Mouse (Mus musculus) pancreas, adult 10 weeks (tissue): ENCODE measurements around the gene Pradc1. TPM values are rescaled to one million over a fixed set of nuclear protein-coding genes. Genes with fewer than 3 reads are reported as not detected.

Source experiments
- polyA plus RNA-seq: library from polyadenylated mRNA; stranded (reverse); fragments of 350-450 nt; fragmentation: Illumina TruSeq; extraction: RNeasy Lipid Tissue Mini Kit (QIAGEN cat#74804); gene quantifications from one replicate; pipeline ENCODE4 v1.2.3, GENCODE M21; 2015; ENCODE audit warnings: low read depth, low replicate concordance; ENCODE audit not compliant: insufficient read depth

Pradc1 gene
- 5.8 TPM for polyA plus RNA-seq

DNA sequence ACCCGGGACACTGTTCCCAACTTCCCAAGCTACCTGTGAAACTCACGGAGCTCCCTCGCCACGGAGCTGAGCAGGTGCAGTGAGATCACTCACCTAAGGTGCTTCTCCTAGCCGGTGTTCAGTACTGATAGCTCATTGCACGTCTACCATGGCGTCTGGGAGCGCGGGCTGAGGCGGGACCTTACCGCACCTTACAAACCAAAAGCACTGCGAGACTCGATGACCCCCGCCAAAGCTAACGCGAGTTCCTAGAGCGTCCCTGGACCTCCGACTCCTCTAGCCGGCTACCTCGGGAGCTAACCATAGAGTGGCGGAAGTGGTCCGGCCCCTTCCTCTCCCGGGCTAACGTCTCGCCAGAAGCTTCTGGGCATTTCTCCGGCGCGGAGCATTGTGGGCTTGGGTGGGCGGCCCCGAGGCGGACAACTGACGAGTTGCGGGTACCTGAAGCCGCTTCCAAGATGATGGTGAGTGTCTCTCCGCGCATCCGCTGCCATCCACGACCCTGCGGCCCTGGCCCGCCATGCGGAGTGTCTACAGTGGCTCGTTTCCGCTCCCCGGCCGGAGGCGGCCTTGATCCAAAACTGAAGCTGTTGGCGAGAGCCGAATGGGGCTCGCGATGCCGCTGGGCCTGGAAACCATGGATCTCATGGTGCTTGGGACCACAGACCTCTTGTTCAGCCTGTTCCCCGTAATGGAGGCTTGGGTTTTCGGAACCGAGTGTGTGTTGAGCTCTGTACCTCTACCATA, at the start of gene Pradc1:
Gene Pradc1 (minus strand): TSS at position 307 of the 747 bp plus-strand sequence.

GRCm38 (mm10) chr6:85450697-85451663, 790 bp downstream of the Pradc1 start, which contains the start of gene Cct7:
Gene Cct7, plus strand, starts transcription at chr6:85451514.

DNA sequence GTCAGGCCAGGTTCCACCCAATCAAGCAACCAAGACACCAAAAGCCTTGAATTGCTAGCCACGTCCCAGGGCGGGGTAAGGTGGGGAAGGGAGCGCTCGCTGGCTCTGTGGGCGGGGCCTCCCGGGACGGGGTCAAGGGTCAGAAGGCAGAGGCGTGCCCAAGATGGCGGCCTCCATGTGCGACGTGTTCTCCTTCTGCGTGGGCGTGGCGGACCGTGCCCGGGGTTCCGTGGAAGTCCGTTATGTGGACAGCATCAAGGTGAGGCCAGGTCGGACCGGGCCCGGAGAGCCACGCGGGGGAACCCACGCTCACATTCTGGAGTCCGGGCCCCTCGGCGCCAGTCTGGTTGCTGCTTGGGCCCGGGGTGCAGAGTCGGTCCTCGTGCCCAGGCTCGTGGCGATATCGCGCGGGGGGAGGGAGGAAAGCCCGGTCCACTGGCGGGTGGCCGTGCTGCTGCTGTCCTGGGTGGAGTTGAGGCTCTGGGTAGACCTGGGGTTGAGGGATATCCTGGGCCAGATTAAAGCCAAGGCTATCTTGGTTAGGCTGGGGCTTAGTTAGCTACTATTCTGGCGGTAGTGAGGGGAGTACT, 19.8 kb downstream of the Pradc1 start, which contains the start of gene Smyd5:
Gene Smyd5 (plus strand): TSS at position 148 of the 590 bp plus-strand sequence.

GRCm38 (mm10) chr6:85423836-85424379, 27.9 kb downstream of the Pradc1 start, which contains the start of gene Noto:
Gene Noto, plus strand, starts transcription at chr6:85423886.

Other genes with a start within 250 kb of the Pradc1 start
- 2.8 TPM for gene Sfxn5, start 118.5 kb downstream of the Pradc1 start, polyA plus RNA-seq
- gene Rab11fip5, start 77.3 kb downstream of the Pradc1 start, polyA plus RNA-seq: 6.9 TPM
- gene Noto, start 28.1 kb downstream of the Pradc1 start, polyA plus RNA-seq: not detected
- 7.6 TPM for gene Smyd5, start 20.0 kb downstream of the Pradc1 start, polyA plus RNA-seq
- 45.0 TPM for gene Cct7, start 456 bp downstream of the Pradc1 start, polyA plus RNA-seq
- gene Fbxo41, start 51.0 kb upstream of the Pradc1 start, polyA plus RNA-seq: not detected
- gene Egr4, start 61.6 kb upstream of the Pradc1 start, polyA plus RNA-seq: not detected
- 0.61 TPM for gene Alms1, start 135.6 kb upstream of the Pradc1 start, polyA plus RNA-seq